Mouse (Mus musculus) liver, postnatal 0 days (tissue): Measurements from ENCODE around the gene Il13ra1. TPM values are rescaled to one million over a fixed set of nuclear protein-coding genes. Genes with fewer than 3 reads are reported as not detected.

Experiments used
- ATAC-seq: fragments of 200-750 bp; cut with Nextera tagmentation; 2 replicates; pipeline ENCODE4 v1.8.0; 2017; ENCODE audit warnings: mild to moderate bottlenecking, moderate library complexity
- DNase-seq: peaks from one replicate; pipeline ENCODE4 v3.0.0-alpha.2; 2016
- H3K27ac ChIP-seq: fragments of 300-500 bp; sonication (generic); 2 replicates; pipeline ENCODE4 v1.5.1; 2014; ENCODE audit warnings: antibody characterized with exemption, moderate library complexity, mild to moderate bottlenecking, low read depth
- H3K27me3 ChIP-seq: fragments of 300-500 bp; sonication (generic); 2 replicates; pipeline ENCODE4 v1.6.1; 2014; ENCODE audit warnings: low read length, control low read depth, mixed read lengths; ENCODE audit not compliant: insufficient read depth
- H3K36me3 ChIP-seq: fragments of 300-500 bp; sonication (generic); replicated peaks from 2 replicates; pipeline ENCODE4 v1.6.1; 2014; ENCODE audit warnings: mild to moderate bottlenecking, control low read depth, low read length, moderate library complexity, mixed read lengths; ENCODE audit not compliant: insufficient read depth
- H3K4me1 ChIP-seq: fragments of 300-500 bp; sonication (generic); 2 replicates; pipeline ENCODE4 v1.6.1; 2014; ENCODE audit warnings: antibody characterized with exemption, mild to moderate bottlenecking, control low read depth; ENCODE audit not compliant: insufficient read depth
- H3K4me2 ChIP-seq: fragments of 300-500 bp; sonication (generic); 2 replicates; pipeline ENCODE4 v1.6.1; 2014; ENCODE audit warnings: low read depth, mild to moderate bottlenecking, low read length, moderate library complexity, mixed read lengths
- H3K4me3 ChIP-seq: fragments of 300-500 bp; sonication (generic); 2 replicates; pipeline ENCODE4 v1.5.1; 2014; ENCODE audit warnings: low read depth, low read length
- H3K9ac ChIP-seq: fragments of 300-500 bp; sonication (generic); replicated peaks from 2 replicates; pipeline ENCODE4 v1.6.1; 2014; ENCODE audit warnings: mild to moderate bottlenecking, moderate library complexity
- H3K9me3 ChIP-seq: fragments of 300-500 bp; sonication (generic); 2 replicates; pipeline ENCODE4 v1.6.1; 2016; ENCODE audit warnings: mild to moderate bottlenecking, control low read depth, low read length, mixed read lengths
- CTCF ChIP-seq: sonication (generic); IDR thresholded peaks from 2 replicates; pipeline ENCODE4 v1.5.1; 2016; ENCODE audit warnings: antibody characterized with exemption, low read depth
- EP300 ChIP-seq: IDR thresholded peaks from 2 replicates; pipeline ENCODE4 v1.6.1; 2016; ENCODE audit warnings: antibody characterized with exemption, low read depth, mild to moderate bottlenecking
- WGBS: fragments of 180-500 bp; shearing (Covaris S2); extraction: QIAGEN DNeasy Blood & Tissue Kit; methylation state at CpG from one replicate; pipeline ENCODE4 v1.1.7; 2014; ENCODE audit not compliant: insufficient replicate concordance; 5-methylcytosine and 5-hydroxymethylcytosine counted together
- polyA plus RNA-seq: library from polyadenylated mRNA; unstranded; fragments of >200 nt; fragmentation: Nextera tagmentation; extraction: Ambion mirVana; gene quantifications from 2 replicates; pipeline ENCODE4 v1.2.1, GENCODE M21; 2015

Il13ra1 gene
- polyA plus RNA-seq, 1 experiment from 2014 or later, result 10.0 TPM

GRCm38 (mm10) chrX:36186036-36186435 lies 74.1 kb downstream of the Il13ra1 start:
- H3K9me3 ChIP-seq, result no peaks in the 10 kb centered on the region
- no peak for DNase-seq
- H3K4me3 ChIP-seq, result no peak overlapping the region
- no peaks in the 10 kb centered on the region for H3K27me3 ChIP-seq
- H3K4me2 ChIP-seq, result no peak overlapping the region
- TF ChIP-seq EP300 (no peak), CTCF (no peak)
- no peak overlapping the region for H3K27ac ChIP-seq
- ATAC-seq, result no peak
- no peak overlapping the region for H3K9ac ChIP-seq
- H3K4me1 ChIP-seq, result no peaks in the 10 kb centered on the region
- no peaks in the 10 kb centered on the region for H3K36me3 ChIP-seq
- WGBS, result 65% methylated on average over 5 of the region's 5 CpGs

- no peaks in the 10 kb centered on the region for H3K36me3 ChIP-seq
- H3K4me3 ChIP-seq, result no peak overlapping the region
- no peak for TF ChIP-seq CTCF
- no peak overlapping the region for H3K9ac ChIP-seq
- 52% methylated on average over 6 of the region's 6 CpGs for WGBS
- H3K9me3 ChIP-seq, result no peaks in the 10 kb centered on the region
- ATAC-seq, result no peak
- DNase-seq, result no peak
- H3K27ac ChIP-seq, result no peak overlapping the region
- no peaks in the 10 kb centered on the region for H3K27me3 ChIP-seq
- no peak overlapping the region for H3K4me2 ChIP-seq
- H3K4me1 ChIP-seq, result no peaks in the 10 kb centered on the region
Observed at GRCm38 (mm10) chrX:36186443-36186842, 74.5 kb downstream of the Il13ra1 start.

GRCm38 (mm10) chrX:36193951-36194350 lies 82.0 kb downstream of the Il13ra1 start:
- no peak for DNase-seq
- no peaks in the 10 kb centered on the region for H3K4me1 ChIP-seq

GRCm38 (mm10) chrX:36195736-36196525 lies 84.0 kb downstream of the Il13ra1 start, which contains the start of gene Zcchc12:
TSS of gene Zcchc12 (plus strand) at chrX:36195904.
- TF ChIP-seq EP300 (no peak), CTCF (no peak)
- no peak for ATAC-seq
- Histone ChIP-seq H3K9ac (no peak within 1 kb of the TSS), H3K4me1 (no peaks in the 10 kb centered on the region), H3K27me3 (peaks cover 5% of the 10 kb centered on the region; the same call in 1 of the 2 replicates), H3K36me3 (no peaks in the 10 kb centered on the region), H3K4me3 (no peak within 1 kb of the TSS), H3K27ac (no peak within 1 kb of the TSS), H3K9me3 (no peaks in the 10 kb centered on the region), H3K4me2 (no peak within 1 kb of the TSS)
- 25% methylated on average over 18 of the region's 28 CpGs for WGBS
- DNase-seq, result no peak

More at GRCm38 (mm10) chrX:36193951-36194350, 82.0 kb downstream of the Il13ra1 start:
- WGBS, result 46% methylated on average over 6 of the region's 6 CpGs
- Histone ChIP-seq H3K27ac (no peak overlapping the region), H3K36me3 (no peaks in the 10 kb centered on the region), H3K4me2 (no peak overlapping the region), H3K27me3 (peaks cover 5% of the 10 kb centered on the region; the same call in 1 of the 2 replicates), H3K9me3 (no peaks in the 10 kb centered on the region), H3K9ac (no peak overlapping the region), H3K4me3 (no peak overlapping the region)
- no peak for ATAC-seq
- TF ChIP-seq EP300 (no peak), CTCF (no peak)

- no peaks in the 10 kb centered on the region for H3K9me3 ChIP-seq
- H3K27ac ChIP-seq, result no peak overlapping the region
- TF ChIP-seq EP300 (no peak), CTCF (0 out of 2 replicates have a peak, but pooled peaks have one; percentile 1)
- DNase-seq, result no peak
- no peak overlapping the region for H3K9ac ChIP-seq
- H3K27me3 ChIP-seq, result no peaks in the 10 kb centered on the region
- WGBS, result 60% methylated on average over 2 of the region's 2 CpGs
- H3K36me3 ChIP-seq, result no peaks in the 10 kb centered on the region
- no peak for ATAC-seq
- no peak overlapping the region for H3K4me2 ChIP-seq
- H3K4me1 ChIP-seq, result no peaks in the 10 kb centered on the region
- no peak overlapping the region for H3K4me3 ChIP-seq
Observed at GRCm38 (mm10) chrX:36209554-36209953, 97.6 kb downstream of the Il13ra1 start.

GRCm38 (mm10) chrX:36211216-36211615 lies 99.3 kb downstream of the Il13ra1 start:
- Histone ChIP-seq H3K27me3 (no peaks in the 10 kb centered on the region), H3K9ac (no peak overlapping the region), H3K4me2 (no peak overlapping the region), H3K27ac (no peak overlapping the region), H3K9me3 (no peaks in the 10 kb centered on the region), H3K4me3 (no peak overlapping the region), H3K36me3 (no peaks in the 10 kb centered on the region), H3K4me1 (no peaks in the 10 kb centered on the region)
- no peak for DNase-seq
- 70% methylated on average over 3 of the region's 3 CpGs for WGBS
- ATAC-seq, result no peak
- TF ChIP-seq EP300 (no peak), CTCF (no peak)

Other genes with a start within 250 kb of the Il13ra1 start
- gene Dock11, start 223.3 kb upstream of the Il13ra1 start, polyA plus RNA-seq, result 1.5 and 1.7 TPM in 2 replicates
- 0.07 TPM in 1 of 2 replicates, not detected in the other for gene Zcchc12, start 83.8 kb downstream of the Il13ra1 start, polyA plus RNA-seq
- 0.22 and 0.40 TPM in 2 replicates for gene Lonrf3, start 216.2 kb downstream of the Il13ra1 start, polyA plus RNA-seq